Mouse (Mus musculus): ENCODE data around the gene Nectin4. TPM values are rescaled to one million over a fixed set of nuclear protein-coding genes. Genes with fewer than 3 reads are reported as not detected.

The Nectin4 gene
- polyA plus RNA-seq, 1 experiment, result 0.33 TPM

DNA sequence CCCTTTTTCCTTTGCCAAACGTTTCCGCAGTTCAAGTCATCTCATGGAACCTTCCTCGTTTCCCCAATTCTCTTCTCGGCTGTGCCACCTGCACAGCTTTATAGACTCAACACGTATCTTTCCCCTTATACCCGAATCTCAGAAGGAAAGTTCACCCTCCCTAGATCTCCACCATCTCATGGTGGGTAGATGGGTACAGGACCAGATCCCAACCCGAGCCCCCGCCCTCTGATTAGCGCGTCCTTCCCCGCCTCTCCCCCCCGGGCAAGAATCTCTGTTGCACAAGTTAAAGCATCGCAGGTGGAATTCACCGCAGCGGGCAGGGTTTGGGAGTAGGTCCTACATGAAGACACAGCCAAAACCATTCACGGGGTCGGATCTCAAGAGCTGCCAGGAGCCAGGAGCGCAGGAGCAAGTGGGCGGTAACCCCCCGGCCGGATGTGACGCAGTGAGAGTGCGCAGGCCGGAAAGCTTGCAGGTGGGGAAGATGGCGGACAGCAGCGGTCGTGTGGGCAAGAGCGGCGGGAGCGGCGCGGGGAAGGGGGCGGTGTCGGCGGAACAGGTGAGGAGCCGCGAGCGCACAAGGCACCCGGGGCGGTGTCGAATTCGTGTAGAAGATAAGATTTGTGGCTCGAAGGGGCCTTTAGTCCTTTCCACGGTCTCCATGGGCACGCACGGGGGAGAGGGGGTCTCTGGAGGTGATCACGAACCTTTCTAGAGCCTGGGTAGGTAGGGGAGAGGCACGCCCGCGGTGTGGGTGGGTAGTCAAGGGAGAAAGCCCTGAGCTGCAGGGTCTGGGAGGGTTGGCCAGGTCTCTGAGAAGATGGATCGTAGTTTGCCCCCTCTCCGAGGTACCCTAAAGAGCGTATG, 24.4 kb upstream of the Nectin4 start, which contains the start of the genes Nit1 and Pfdn2:
TSS of gene Nit1 (minus strand) at position 422 of the 870 bp plus-strand sequence.
TSS of gene Pfdn2 (plus strand) at position 446 of the 870 bp plus-strand sequence.
- Histone ChIP-seq H3K27me3 (ENCODE audit: control insufficient read depth, insufficient read depth, low read length) (no peaks in the 10 kb centered on the region), H3K4me3 (ENCODE audit: low read depth, low read length) (peak within 1 kb of the TSS; percentile 78), H3K36me3 (ENCODE audit: control insufficient read depth, insufficient read depth, low read length) (peaks cover 22% of the 10 kb centered on the region), H3K4me1 (ENCODE audit: control insufficient read depth, insufficient read depth, insufficient read length, low read length) (peaks cover 11% of the 10 kb centered on the region), H3K27ac (ENCODE audit: insufficient read depth, low read depth, low read length) (peak within 1 kb of the TSS; percentile 15; the same call in 1 of the 2 replicates)
- TF ChIP-seq POLR2A (IDR thresholded peaks at IDR 0.05; ENCODE audit: low read depth, low read length) (peak; percentile 81), CTCF (IDR thresholded peaks at IDR 0.05; ENCODE audit: extremely low read depth, insufficient read length, insufficient replicate concordance, low read depth, low read length) (no peak)
- under 1% methylated on average over 50 of the region's 53 CpGs for WGBS

GRCm38 (mm10) chr1:171346095-171346450, 23.8 kb upstream of the Nectin4 start:
- no peak overlapping the region for H3K27ac ChIP-seq (ENCODE audit: insufficient read depth, low read depth, low read length)

GRCm38 (mm10) chr1:171348665-171349064, 21.2 kb upstream of the Nectin4 start:
- H3K4me1 ChIP-seq (ENCODE audit: control insufficient read depth, insufficient read depth, insufficient read length, low read length), result peaks cover 6% of the 10 kb centered on the region; the same call in 1 of the 2 replicates
- H3K4me3 ChIP-seq (ENCODE audit: low read depth, low read length), result no peak overlapping the region
- TF ChIP-seq POLR2A (IDR thresholded peaks at IDR 0.05; ENCODE audit: low read depth, low read length) (no peak), CTCF (IDR thresholded peaks at IDR 0.05; ENCODE audit: extremely low read depth, insufficient read length, insufficient replicate concordance, low read depth, low read length) (no peak)
- H3K27me3 ChIP-seq (ENCODE audit: control insufficient read depth, insufficient read depth, low read length), result no peaks in the 10 kb centered on the region
- no peaks in the 10 kb centered on the region for H3K36me3 ChIP-seq (ENCODE audit: control insufficient read depth, insufficient read depth, low read length)
- no peak overlapping the region for H3K27ac ChIP-seq (ENCODE audit: insufficient read depth, low read depth, low read length)
- 85% methylated on average over 3 of the region's 3 CpGs for WGBS

More at GRCm38 (mm10) chr1:171346095-171346450, 23.8 kb upstream of the Nectin4 start:
- TF ChIP-seq CTCF (IDR thresholded peaks at IDR 0.05; ENCODE audit: extremely low read depth, insufficient read length, insufficient replicate concordance, low read depth, low read length), result no peak
- TF ChIP-seq POLR2A (IDR thresholded peaks at IDR 0.05; ENCODE audit: low read depth, low read length), result no peak
- H3K4me1 ChIP-seq (ENCODE audit: control insufficient read depth, insufficient read depth, insufficient read length, low read length), result peaks cover 11% of the 10 kb centered on the region
- no peaks in the 10 kb centered on the region for H3K27me3 ChIP-seq (ENCODE audit: control insufficient read depth, insufficient read depth, low read length)
- H3K4me3 ChIP-seq (ENCODE audit: low read depth, low read length), result peak overlapping the region; percentile 78
- under 1% methylated on average over 14 of the region's 14 CpGs for WGBS
- H3K36me3 ChIP-seq (ENCODE audit: control insufficient read depth, insufficient read depth, low read length), result peaks cover 16% of the 10 kb centered on the region

GRCm38 (mm10) chr1:171349210-171349609, 20.7 kb upstream of the Nectin4 start:
- no peaks in the 10 kb centered on the region for H3K27me3 ChIP-seq (ENCODE audit: control insufficient read depth, insufficient read depth, low read length)
- 55% methylated on average over 2 of the region's 2 CpGs for WGBS
- no peak overlapping the region for H3K4me3 ChIP-seq (ENCODE audit: low read depth, low read length)
- H3K27ac ChIP-seq (ENCODE audit: insufficient read depth, low read depth, low read length), result no peak overlapping the region
- TF ChIP-seq POLR2A (IDR thresholded peaks at IDR 0.05; ENCODE audit: low read depth, low read length), result no peak
- no peak for TF ChIP-seq CTCF (IDR thresholded peaks at IDR 0.05; ENCODE audit: extremely low read depth, insufficient read length, insufficient replicate concordance, low read depth, low read length)
- no peaks in the 10 kb centered on the region for H3K36me3 ChIP-seq (ENCODE audit: control insufficient read depth, insufficient read depth, low read length)
- H3K4me1 ChIP-seq (ENCODE audit: control insufficient read depth, insufficient read depth, insufficient read length, low read length), result peaks cover 3% of the 10 kb centered on the region; the same call in 1 of the 2 replicates

DNA sequence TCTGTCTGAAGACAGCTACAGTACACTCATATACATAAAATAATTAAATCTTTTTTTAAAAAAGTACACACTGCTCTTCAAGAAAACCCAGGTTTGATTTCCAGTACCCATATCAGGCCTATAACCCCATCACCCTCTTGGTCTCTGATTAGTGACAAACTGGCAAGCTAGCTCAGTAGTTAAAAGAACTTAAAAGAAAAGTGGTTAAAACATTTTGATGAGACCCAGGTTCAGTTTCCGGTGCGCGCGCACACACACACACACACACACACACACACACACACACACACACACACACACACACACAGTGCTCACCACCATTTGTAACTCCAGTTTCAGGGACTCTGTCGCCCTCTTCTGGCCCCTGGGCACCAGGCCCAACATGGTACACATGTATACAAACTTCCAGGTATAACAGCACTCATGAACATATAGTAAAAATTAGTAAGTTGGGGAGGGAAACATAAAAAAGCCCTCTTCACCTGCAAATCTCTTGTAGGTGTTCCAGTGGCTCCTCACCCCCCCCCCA, 14.0 kb upstream of the Nectin4 start:
- 80% methylated on average over 5 of the region's 5 CpGs for WGBS
- no peak overlapping the region for H3K4me3 ChIP-seq (ENCODE audit: low read depth, low read length)
- H3K4me1 ChIP-seq (ENCODE audit: control insufficient read depth, insufficient read depth, insufficient read length, low read length), result peaks cover 7% of the 10 kb centered on the region
- peaks cover 13% of the 10 kb centered on the region for H3K36me3 ChIP-seq (ENCODE audit: control insufficient read depth, insufficient read depth, low read length)
- TF ChIP-seq POLR2A (IDR thresholded peaks at IDR 0.05; ENCODE audit: low read depth, low read length), result no peak
- TF ChIP-seq CTCF (IDR thresholded peaks at IDR 0.05; ENCODE audit: extremely low read depth, insufficient read length, insufficient replicate concordance, low read depth, low read length), result peak; percentile 58; the same call in 1 of the 2 replicates
- no peaks in the 10 kb centered on the region for H3K27me3 ChIP-seq (ENCODE audit: control insufficient read depth, insufficient read depth, low read length)
- H3K27ac ChIP-seq (ENCODE audit: insufficient read depth, low read depth, low read length), result no peak overlapping the region

DNA sequence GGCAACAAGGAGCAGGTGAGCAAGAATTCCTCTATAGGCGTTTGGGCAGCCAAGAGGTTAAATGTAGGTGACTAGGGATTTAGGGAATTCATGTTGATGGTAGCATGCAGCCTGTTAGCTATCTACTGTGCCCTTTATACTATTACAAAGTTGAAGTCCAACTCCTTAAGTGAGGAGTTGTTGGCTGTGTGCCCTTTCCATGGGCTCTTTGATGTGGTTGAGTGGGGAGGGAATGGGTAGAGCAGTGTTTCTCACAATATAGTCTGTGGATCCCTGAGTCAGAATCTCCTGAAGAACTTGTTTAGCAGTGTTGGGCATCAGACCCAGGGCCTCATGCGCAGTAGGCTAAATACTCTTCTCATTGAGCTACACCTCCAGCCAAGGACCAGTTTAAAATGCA, 13.1 kb upstream of the Nectin4 start:
- H3K36me3 ChIP-seq (ENCODE audit: control insufficient read depth, insufficient read depth, low read length), result peaks cover 13% of the 10 kb centered on the region
- H3K4me3 ChIP-seq (ENCODE audit: low read depth, low read length), result no peak overlapping the region
- peaks cover 10% of the 10 kb centered on the region for H3K4me1 ChIP-seq (ENCODE audit: control insufficient read depth, insufficient read depth, insufficient read length, low read length)
- no peaks in the 10 kb centered on the region for H3K27me3 ChIP-seq (ENCODE audit: control insufficient read depth, insufficient read depth, low read length)
- no peak for TF ChIP-seq POLR2A (IDR thresholded peaks at IDR 0.05; ENCODE audit: low read depth, low read length)
- no peak for TF ChIP-seq CTCF (IDR thresholded peaks at IDR 0.05; ENCODE audit: extremely low read depth, insufficient read length, insufficient replicate concordance, low read depth, low read length)
- WGBS, result 84% methylated on average over 2 of the region's 2 CpGs
- H3K27ac ChIP-seq (ENCODE audit: insufficient read depth, low read depth, low read length), result no peak overlapping the region

- no peaks in the 10 kb centered on the region for H3K27me3 ChIP-seq (ENCODE audit: control insufficient read depth, insufficient read depth, low read length)
- H3K4me3 ChIP-seq (ENCODE audit: low read depth, low read length), result no peak overlapping the region
- 65% methylated on average over 4 of the region's 4 CpGs for WGBS
- TF ChIP-seq CTCF (IDR thresholded peaks at IDR 0.05; ENCODE audit: extremely low read depth, insufficient read length, insufficient replicate concordance, low read depth, low read length) (peak; percentile 13; the same call in 1 of the 2 replicates), POLR2A (IDR thresholded peaks at IDR 0.05; ENCODE audit: low read depth, low read length) (no peak)
- H3K27ac ChIP-seq (ENCODE audit: insufficient read depth, low read depth, low read length), result no peak overlapping the region
- H3K4me1 ChIP-seq (ENCODE audit: control insufficient read depth, insufficient read depth, insufficient read length, low read length), result peaks cover 10% of the 10 kb centered on the region
- peaks cover 13% of the 10 kb centered on the region for H3K36me3 ChIP-seq (ENCODE audit: control insufficient read depth, insufficient read depth, low read length)
These were observed 11.5 kb upstream of the Nectin4 start for GRCm38 (mm10) chr1:171358421-171358820.
